Mouse (Mus musculus): ENCODE results near the gene Vmn1r148. TPM values are rescaled to one million over a fixed set of nuclear protein-coding genes. Genes with fewer than 3 reads are reported as not detected.
"Not testable (repeated sequence)": the region's sequence is repeated elsewhere in the genome, so short reads cannot be mapped to it uniquely, and the experiment has no call there.

Vmn1r148 gene
- not detected for total RNA-seq (2021)
- long read RNA-seq, experiment 1 = 0 reads
- long read RNA-seq, experiment 2 = 0 reads

GRCm38 (mm10) chr7:22413283-22413682 is at the start of gene Vmn1r148:
Vmn1r148 (plus strand) TSS chr7:22413583.
- not testable (repeated sequence) for H3K4me3 ChIP-seq; DNase-seq (ENCODE audit: low spot score in 2 of 2); H3K27ac ChIP-seq

- not testable (repeated sequence) for H3K27ac ChIP-seq; DNase-seq (ENCODE audit: low spot score in 2 of 2); H3K4me3 ChIP-seq
These were observed 42.4 kb upstream of the Vmn1r148 start, which contains the start of gene Gm8660 for GRCm38 (mm10) chr7:22370939-22371338. Gm8660 (minus strand) TSS chr7:22371039.

- not testable (repeated sequence) for DNase-seq (ENCODE audit: low spot score in 2 of 2); H3K4me3 ChIP-seq
These were observed 24.7 kb downstream of the Vmn1r148 start, which contains the start of gene Vmn1r149 for GRCm38 (mm10) chr7:22438129-22438528. Vmn1r149 (minus strand) TSS chr7:22438229.

GRCm38 (mm10) chr7:22463975-22464374 is 50.6 kb downstream of the Vmn1r148 start, which contains the start of gene Gm10665:
Gm10665 (minus strand) TSS chr7:22464075.
- not testable (repeated sequence) for DNase-seq (ENCODE audit: low spot score in 2 of 2); H3K4me3 ChIP-seq; H3K27ac ChIP-seq

More at GRCm38 (mm10) chr7:22438129-22438528, 24.7 kb downstream of the Vmn1r148 start, which contains the start of gene Vmn1r149:
- H3K27ac ChIP-seq = not testable (repeated sequence)

Other genes starting within 250 kb of the Vmn1r148 start
- not detected for gene Vmn1r142, start 249.5 kb upstream of the Vmn1r148 start, total RNA-seq (2021)
- gene Vmn1r143, start 224.2 kb upstream of the Vmn1r148 start, total RNA-seq (2021) = not detected
- not detected for gene Gm8653, start 212.3 kb upstream of the Vmn1r148 start, total RNA-seq (2021)
- not detected for gene Gm8453, start 184.1 kb upstream of the Vmn1r148 start, total RNA-seq (2021)
- gene Gm4187, start 83.9 kb upstream of the Vmn1r148 start, total RNA-seq (2021) = not detected
- gene Gm8660, start 42.5 kb upstream of the Vmn1r148 start, total RNA-seq (2021) = not detected
- gene Vmn1r149, start 24.6 kb downstream of the Vmn1r148 start, total RNA-seq (2021) = not detected
- not detected for gene Gm10665, start 50.5 kb downstream of the Vmn1r148 start, total RNA-seq (2021)
- gene Vmn1r151, start 86.1 kb downstream of the Vmn1r148 start, total RNA-seq (2021) = not detected
- not detected for gene Vmn1r152, start 109.4 kb downstream of the Vmn1r148 start, total RNA-seq (2021)
- gene Gm8677, start 121.3 kb downstream of the Vmn1r148 start, total RNA-seq (2021) = not detected
- gene Gm4201, start 151.8 kb downstream of the Vmn1r148 start, total RNA-seq (2021) = not detected
- gene Gm4565, start 174.5 kb downstream of the Vmn1r148 start, total RNA-seq (2021) = not detected
- gene Vmn1r155, start 244.4 kb downstream of the Vmn1r148 start, total RNA-seq (2021) = not detected

All from layer of hippocampus, adult 2 months (tissue).